Mouse (Mus musculus) kidney, adult 18-20 months (tissue): ENCODE measurements at regions not wholly inside any gene's neighbourhood (a gene's known extent, or its start where the extent isn't known, plus 50 kb on each side); places are given as distances from the start of the nearest gene placed in this dataset.

Source experiments
- DNase-seq: peaks from one replicate; pipeline ENCODE4 v3.0.0; 2021

- DNase-seq = no peak
These were observed 476.6 kb upstream of the Pitx2 start for GRCm38 (mm10) chr3:128723100-128723499.

DNA sequence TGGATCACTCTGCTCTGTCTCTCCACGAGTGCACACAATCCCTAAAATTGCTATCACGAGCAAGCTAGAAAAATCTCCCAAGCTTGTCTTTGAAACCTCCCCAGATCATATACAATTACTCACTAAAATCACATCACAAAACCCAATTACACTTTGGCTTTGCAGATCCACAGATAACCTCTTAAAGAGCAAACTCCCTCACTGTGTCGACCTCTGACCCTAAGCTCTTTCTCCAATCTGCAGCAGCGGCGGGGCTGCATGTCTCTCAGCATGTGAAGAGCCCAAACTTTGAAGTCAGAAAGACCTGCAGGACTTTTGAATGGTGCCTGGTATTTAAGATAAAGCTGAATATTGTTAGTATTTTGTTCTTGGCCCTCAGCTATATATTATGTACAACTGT is 479.4 kb upstream of the Pitx2 start:
- no peak for DNase-seq

DNA sequence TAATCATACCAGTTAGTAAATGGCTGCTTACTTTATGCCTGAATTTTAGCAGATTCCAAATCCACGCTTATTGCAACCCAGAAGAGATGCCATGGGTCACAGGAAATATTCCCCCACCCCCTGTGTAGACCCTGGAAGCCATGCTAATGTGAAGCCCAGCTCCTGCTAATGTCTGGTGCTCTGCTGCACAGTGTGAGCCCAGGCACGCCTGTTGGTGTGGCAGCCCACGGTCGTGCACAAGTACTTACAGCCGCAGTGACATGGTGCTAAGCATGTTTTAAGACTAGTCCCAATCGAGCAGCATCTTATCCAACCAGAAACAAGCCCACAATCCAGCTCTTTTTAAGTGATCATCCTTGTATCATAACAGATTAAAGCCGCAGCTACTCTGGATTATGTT is 480.5 kb upstream of the Pitx2 start:
- no peak for DNase-seq

DNA sequence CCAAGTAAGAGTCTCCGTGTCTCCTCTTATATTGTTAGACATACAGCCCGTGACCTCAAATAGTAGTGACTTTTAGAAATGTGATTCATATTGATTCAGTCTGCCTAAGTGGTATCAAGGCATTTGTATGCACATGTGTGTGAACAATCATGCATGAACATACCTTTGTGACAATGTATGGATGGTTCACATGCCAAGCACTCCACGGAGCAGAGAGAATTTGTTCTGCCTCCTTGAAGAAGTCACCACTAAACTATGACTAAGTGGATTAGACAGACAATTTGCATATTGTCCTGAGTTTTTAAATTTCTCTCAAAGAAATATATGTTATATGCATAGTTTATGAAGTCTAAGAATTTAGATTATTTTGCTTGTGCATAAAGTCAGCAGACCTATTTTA is 492.4 kb upstream of the Pitx2 start:
- DNase-seq = no peak

GRCm38 (mm10) chr3:128668468-128669127 is 531.1 kb upstream of the Pitx2 start:
- no peak for DNase-seq

- no peak for DNase-seq
These were observed 534.5 kb upstream of the Pitx2 start for GRCm38 (mm10) chr3:128665184-128665583.

DNA sequence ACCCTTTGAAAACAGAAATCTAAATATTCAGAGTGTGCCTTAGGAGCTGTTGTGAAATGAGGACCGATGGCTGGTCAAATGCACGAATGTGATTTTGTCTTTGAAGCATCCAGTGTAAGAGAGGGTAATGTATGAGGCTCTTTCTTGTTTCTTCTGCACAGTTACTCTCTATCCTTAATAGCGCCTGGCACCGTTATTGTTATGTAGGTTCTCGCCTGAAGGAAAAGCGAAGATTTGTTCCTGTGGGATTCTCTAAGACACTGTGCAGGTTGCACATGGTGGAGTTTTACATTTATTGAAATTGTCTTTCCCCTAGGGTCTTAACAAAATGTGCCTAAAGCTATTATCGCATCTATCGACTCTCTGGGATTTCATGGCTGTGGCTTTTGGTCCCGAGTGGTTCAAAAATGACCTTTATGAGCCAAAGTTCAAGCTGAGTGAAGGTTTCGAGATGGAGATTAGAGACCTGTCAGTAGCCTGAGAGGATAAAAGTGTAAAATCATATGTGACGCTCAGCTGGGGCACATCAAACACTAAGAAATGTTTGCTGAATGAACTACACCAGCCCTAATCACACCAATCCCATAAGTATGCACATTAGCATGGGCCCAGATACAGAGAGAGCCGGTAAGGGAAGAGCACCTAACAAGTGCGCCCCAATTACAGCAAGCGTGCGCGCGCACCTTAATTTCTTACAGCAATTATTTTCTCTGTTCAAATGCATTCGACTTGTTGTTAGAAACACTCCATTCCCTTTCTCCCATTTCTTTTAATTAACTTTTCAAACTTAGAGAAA is 562.5 kb upstream of the Pitx2 start:
- no peak for DNase-seq

DNA sequence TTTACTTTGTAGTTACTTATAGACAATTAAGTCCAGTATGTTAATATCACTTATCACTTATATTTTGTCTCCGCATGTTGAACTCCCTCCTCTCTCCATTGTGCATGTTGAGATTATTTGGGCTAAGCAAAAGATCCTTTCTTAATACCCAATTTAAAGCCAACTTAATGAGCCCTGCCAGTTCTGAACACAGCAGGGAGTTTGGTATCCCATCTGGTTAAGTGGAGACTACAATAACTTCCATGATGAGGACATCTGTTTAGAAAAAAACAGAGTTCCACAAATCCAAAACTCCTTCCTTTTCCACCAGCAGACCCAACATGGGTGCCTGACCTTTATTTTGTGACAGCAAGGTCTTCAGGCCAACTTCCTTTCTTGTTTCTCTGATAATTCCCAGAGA is 572.0 kb upstream of the Pitx2 start:
- no peak for DNase-seq

DNA sequence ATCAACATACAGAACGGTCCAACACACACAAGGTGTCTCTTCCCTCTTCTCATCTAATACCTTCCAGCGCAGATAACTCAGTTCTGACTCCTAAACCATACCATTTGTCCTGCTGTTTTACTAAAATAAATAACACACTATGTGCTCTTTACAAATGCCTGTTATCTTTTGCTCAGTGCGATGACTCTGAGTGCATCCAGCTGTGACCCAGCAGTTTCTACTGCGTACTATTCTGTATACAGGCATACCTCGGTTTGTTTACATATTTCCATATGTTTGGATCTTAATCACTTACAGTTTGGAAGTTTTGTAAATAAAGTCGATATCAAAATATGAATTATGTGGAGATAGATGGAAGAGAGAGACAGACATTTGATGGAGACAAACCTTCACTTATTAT is 583.0 kb upstream of the Pitx2 start:
- no peak for DNase-seq

DNA sequence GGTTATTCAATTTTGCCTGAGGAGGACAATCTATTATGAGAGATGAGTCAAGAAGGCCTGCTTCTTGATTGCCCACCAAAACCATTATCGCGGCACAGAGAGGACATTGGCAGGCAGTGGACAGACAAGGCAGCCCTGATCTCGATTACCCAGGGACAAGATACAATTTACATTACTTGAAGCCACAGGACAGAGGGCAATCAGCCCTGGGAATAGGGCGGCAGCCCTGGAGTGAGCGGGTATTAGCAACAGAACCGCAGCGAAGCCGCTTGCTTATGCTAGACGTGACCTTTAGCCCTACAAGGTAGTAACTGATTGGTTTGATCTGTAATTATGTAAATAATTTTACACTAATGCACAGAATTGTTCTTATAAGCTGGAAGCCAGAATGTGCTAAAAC is 586.0 kb upstream of the Pitx2 start:
- no peak for DNase-seq

DNA sequence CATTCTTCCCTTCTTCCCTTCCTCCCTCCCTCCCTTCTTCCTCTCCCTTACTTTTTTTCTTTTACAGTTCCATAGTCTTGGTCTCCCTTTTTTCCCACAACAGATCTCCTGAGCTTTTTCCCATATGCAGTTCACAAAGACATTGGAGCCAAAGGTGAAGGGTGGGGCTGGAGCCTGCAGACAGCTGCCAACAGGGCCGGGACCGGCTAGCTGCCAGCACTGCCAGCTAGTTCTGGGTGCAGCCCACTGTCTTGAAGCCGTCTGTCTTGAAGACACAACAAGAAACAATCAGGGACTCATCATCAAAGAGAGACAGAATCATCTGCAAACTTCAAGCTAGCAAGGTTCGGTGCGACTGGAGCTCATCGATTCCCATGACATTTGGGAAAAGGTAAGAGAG is 588.9 kb upstream of the Pitx2 start:
- DNase-seq = no peak

- no peak for DNase-seq
These were observed 591.0 kb upstream of the Pitx2 start for GRCm38 (mm10) chr3:128608694-128609093.

DNA sequence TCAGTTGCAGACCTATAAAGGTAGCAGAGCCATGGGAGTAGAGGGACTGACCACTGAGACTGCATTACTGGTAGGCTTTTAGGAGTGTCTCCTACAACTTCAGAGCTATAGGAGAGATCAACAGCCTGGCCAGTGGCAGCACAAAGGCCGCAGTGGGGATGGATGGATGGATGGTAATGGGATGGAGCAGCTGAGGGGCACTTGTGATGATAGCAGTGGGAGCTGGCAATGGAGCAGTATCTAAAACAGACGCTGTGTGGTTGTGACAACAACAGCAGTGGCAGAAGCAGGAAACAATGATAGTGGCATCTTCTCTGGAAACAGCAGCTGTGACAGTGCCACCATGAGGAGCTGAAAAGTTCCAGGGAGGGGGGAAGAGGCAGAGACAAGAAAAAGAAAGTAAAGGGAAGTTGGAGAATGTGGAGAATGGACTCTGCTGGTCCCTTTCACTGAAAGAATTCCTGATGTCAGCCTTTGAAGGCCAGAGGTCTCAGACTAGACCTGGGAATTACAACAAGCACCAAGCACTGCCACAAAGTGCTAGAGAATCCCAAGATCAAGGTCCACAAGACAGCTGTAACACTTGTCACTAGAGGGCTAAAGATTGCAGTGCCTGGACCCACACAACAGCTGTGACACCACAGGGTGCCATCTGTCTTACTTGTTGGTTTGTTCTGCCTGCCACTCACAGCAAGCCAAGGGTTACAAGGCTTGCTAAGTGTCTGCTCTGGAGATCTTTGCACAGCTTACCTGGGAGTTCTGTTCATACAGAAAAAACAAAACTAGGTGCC is 624.1 kb upstream of the Pitx2 start:
- no peak for DNase-seq

DNA sequence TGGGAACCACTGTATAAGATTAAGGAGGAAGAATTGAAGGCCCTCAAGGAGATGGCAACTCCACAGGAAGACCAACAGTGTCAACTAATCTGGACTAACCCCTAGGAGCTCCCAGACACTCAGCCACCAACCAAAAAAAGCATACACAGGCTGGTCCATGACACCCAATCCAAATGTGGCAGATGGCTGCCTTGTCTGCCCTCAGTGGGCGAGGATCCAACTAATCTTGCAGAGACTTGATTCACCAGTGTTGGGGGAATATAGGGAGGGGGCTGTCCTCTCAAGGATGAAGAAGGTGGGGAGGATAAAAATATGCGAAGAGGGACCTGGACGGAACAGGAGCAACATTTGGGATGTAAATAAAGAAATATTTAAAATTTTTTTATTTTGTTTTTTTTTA is 629.1 kb upstream of the Pitx2 start:
- DNase-seq = no peak

GRCm38 (mm10) chr3:128565386-128565785 is 634.3 kb upstream of the Pitx2 start:
- DNase-seq = no peak

DNA sequence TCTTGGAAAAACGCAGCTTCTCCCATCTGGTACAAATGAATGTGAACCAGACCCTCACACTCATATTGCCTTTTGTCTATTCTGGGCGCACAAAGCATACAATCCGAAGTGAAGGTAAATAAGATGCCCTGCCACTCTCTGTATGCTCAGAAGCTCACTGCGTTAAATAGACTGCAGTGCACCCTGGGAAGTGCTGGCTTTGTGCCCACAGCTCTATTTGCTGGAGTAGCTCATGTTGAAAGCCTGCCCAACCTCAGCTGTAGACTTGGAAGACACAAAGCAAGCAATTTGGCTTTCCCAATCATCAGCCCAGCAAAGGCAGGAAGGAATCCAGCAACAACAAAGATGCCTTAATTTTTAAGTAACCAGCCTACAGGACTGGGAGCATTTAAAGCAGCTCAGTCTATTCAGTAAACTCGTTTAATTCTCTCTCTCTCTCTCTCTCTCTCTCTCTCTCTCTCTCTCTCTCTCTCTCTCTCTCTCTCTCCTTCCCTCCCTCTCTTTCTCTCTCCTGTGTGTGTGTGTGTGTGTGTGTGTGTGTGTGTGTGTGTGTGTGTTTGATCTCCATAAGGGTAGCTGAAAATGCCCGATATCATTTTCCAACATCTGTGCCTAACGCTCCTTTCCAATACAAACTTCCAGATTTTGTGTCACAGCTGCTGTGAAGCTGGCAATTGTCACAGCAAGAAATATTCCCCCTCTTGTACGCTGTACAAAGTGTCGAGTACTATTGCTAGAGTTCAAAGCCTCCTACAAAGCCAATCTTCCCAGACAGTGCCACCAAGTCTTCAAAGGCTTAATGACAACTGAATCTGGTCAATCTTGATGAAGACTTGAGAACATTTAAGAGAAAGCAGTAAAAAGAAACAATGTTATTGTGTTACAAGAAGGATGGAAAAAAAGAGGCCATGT is 650.5 kb upstream of the Fam241a start:
- DNase-seq = no peak

DNA sequence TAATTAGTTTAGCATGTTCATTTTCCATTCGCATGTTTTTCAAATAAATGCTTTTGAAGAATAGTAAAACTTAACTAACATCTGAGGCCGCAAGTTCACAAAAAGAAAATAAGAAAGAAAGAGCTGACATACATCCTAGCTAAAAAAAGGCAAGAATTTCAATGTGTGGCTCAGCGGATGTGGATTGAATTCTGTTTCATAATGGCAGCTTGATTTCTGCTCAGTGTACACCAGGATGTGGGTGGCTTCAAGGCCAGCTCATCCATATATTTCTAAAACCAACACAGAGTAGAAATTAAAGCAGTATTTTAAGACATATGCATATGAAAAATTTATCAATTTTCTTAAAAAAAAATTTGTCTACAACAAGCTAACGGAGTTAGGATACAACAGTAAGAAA is 629.3 kb upstream of the Fam241a start:
- no peak for DNase-seq

DNA sequence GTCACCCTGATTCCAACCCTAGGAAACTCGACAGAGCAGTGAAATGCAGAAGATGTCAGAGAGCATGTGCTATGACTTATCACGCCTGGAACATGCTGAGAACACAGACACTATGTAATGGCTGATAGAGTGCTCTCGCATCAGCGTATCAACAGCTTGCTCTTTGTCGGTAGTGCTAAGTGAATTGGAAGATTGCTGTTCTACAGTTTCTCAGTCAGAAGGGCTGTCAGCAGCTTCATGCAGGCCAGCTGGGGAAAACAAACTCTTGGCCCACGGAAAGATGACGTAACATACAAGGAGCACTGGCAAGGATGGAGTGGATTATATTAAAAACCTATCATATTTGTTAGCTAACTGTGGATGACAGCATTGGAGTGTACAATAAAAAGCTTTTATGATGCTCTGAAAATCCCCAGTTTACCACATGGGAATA is 624.6 kb upstream of the Fam241a start:
- DNase-seq = no peak

GRCm38 (mm10) chr3:128519913-128520316 is 623.8 kb upstream of the Fam241a start:
- DNase-seq = no peak

DNA sequence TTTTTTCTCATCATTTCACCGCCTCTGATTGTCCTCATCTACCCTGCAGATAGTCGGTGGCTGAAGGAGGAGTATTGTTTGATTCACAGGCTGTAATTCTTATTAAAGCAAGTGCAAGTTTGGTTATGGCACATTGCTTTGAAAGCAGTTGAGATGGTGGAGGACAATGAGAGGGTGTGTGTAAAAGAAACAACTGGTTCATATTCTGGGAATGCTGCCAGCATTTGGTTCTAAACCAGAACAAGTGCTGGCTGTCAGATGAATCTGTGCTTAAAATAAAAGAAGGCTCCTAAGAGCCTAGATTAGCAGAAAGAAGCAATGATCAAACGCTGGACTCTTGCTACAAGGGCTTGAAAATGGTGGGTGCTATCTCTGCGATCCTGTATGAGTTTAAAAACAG is 622.7 kb upstream of the Fam241a start:
- no peak for DNase-seq

GRCm38 (mm10) chr3:128471111-128471510 is 575.0 kb upstream of the Fam241a start:
- no peak for DNase-seq

- no peak for DNase-seq
These were observed 533.6 kb upstream of the Fam241a start for GRCm38 (mm10) chr3:128429706-128430105.

GRCm38 (mm10) chr3:128415568-128415967 is 519.4 kb upstream of the Fam241a start:
- DNase-seq = no peak
